Mouse (Mus musculus) ovary, adult 2 months (tissue): ENCODE data around the gene Paqr4. TPM values are rescaled to one million over a fixed set of nuclear protein-coding genes. Genes with fewer than 3 reads are reported as not detected.

Experiments
- polyA plus RNA-seq: library from polyadenylated mRNA; depleted of rRNA; stranded (reverse); fragments of >200 nt; gene quantifications from 2 replicates; pipeline ENCODE4 v1.2.3, GENCODE M21; 2012; rRNA removed

Gene Paqr4
- polyA plus RNA-seq = 53.7 and 55.7 TPM in 2 replicates

GRCm38 (mm10) chr17:23740598-23741021 is at the start of gene Paqr4:
Gene Paqr4 (minus strand): TSS chr17:23740867.

GRCm38 (mm10) chr17:23785561-23786471 is 45.1 kb upstream of the Paqr4 start, which contains the start of gene Flywch2:
Gene Flywch2 (minus strand): TSS chr17:23786081.

GRCm38 (mm10) chr17:23771284-23772218 is 30.9 kb upstream of the Paqr4 start, which contains the start of gene Flywch1:
Gene Flywch1 (minus strand): TSS chr17:23771602.

GRCm38 (mm10) chr17:23745301-23746251 is 4.9 kb upstream of the Paqr4 start, which contains the start of gene Kremen2:
Gene Kremen2 (minus strand): TSS chr17:23745833.

GRCm38 (mm10) chr17:23725999-23726757 is 14.5 kb downstream of the Paqr4 start, which contains the start of gene Pkmyt1:
Gene Pkmyt1 (plus strand): TSS chr17:23726336.

GRCm38 (mm10) chr17:23722376-23723125 is 18.1 kb downstream of the Paqr4 start, which contains the start of gene 1520401A03Rik:
Gene 1520401A03Rik (minus strand): TSS chr17:23722783.

Other genes with a start within 250 kb of the Paqr4 start
- 28.2 and 29.6 TPM in 2 replicates for gene Zfp213, start 176.6 kb downstream of the Paqr4 start, polyA plus RNA-seq
- gene Zfp13, start 141.4 kb downstream of the Paqr4 start, polyA plus RNA-seq = 37.1 and 44.1 TPM in 2 replicates
- 0.11 and 0.26 TPM in 2 replicates for gene Zscan10, start 140.0 kb downstream of the Paqr4 start, polyA plus RNA-seq
- gene Mmp25, start 95.6 kb downstream of the Paqr4 start, polyA plus RNA-seq = 0.45 and 0.59 TPM in 2 replicates
- gene Bicdl2, start 80.4 kb downstream of the Paqr4 start, polyA plus RNA-seq = 1.9 and 2.2 TPM in 2 replicates
- 255 and 265 TPM in 2 replicates for gene Hcfc1r1, start 67.3 kb downstream of the Paqr4 start, polyA plus RNA-seq
- 33.8 and 40.2 TPM in 2 replicates for gene Thoc6, start 67.0 kb downstream of the Paqr4 start, polyA plus RNA-seq
- gene Tnfrsf12a, start 63.4 kb downstream of the Paqr4 start, polyA plus RNA-seq = 86.1 and 128 TPM in 2 replicates
- 0.17 and 0.45 TPM in 2 replicates for gene Cldn6, start 61.6 kb downstream of the Paqr4 start, polyA plus RNA-seq
- 0.43 and 0.55 TPM in 2 replicates for gene Cldn9, start 56.8 kb downstream of the Paqr4 start, polyA plus RNA-seq
- 0.20 and 0.23 TPM in 2 replicates for gene 1520401A03Rik, start 18.1 kb downstream of the Paqr4 start, polyA plus RNA-seq
- 42.7 and 44.1 TPM in 2 replicates for gene Pkmyt1, start 14.5 kb downstream of the Paqr4 start, polyA plus RNA-seq
- gene Kremen2, start 5.0 kb upstream of the Paqr4 start, polyA plus RNA-seq = 0.11 and 0.25 TPM in 2 replicates
- 49.4 and 56.6 TPM in 2 replicates for gene Flywch1, start 30.7 kb upstream of the Paqr4 start, polyA plus RNA-seq
- 14.5 and 15.3 TPM in 2 replicates for gene Flywch2, start 45.2 kb upstream of the Paqr4 start, polyA plus RNA-seq
- 840 and 913 TPM in 2 replicates for gene Srrm2, start 49.7 kb upstream of the Paqr4 start, polyA plus RNA-seq
- 548 and 704 TPM in 2 replicates for gene Elob, start 88.3 kb upstream of the Paqr4 start, polyA plus RNA-seq
- gene Prss33, start 95.2 kb upstream of the Paqr4 start, polyA plus RNA-seq = 0.15 and 0.17 TPM in 2 replicates
- 0.71 and 1.6 TPM in 2 replicates for gene Prss32, start 103.0 kb upstream of the Paqr4 start, polyA plus RNA-seq
- 0.32 and 0.58 TPM in 2 replicates for gene Prss41, start 103.3 kb upstream of the Paqr4 start, polyA plus RNA-seq
- not detected in 2 replicates for gene Prss21, start 127.2 kb upstream of the Paqr4 start, polyA plus RNA-seq
- gene Dcpp1, start 140.0 kb upstream of the Paqr4 start, polyA plus RNA-seq = 1.0 and 5.2 TPM in 2 replicates
- gene Dcpp2, start 140.0 kb upstream of the Paqr4 start, polyA plus RNA-seq = 1.0 and 1.4 TPM in 2 replicates
- gene Dcpp3, start 176.6 kb upstream of the Paqr4 start, polyA plus RNA-seq = 7.0 and 7.8 TPM in 2 replicates
- not detected in 2 replicates for gene Sbp, start 200.8 kb upstream of the Paqr4 start, polyA plus RNA-seq
- gene Sbpl, start 214.4 kb upstream of the Paqr4 start, polyA plus RNA-seq = 0.26 TPM in 1 of 2 replicates, not detected in the other
- gene Prss30, start 239.7 kb upstream of the Paqr4 start, polyA plus RNA-seq = 3.5 and 5.3 TPM in 2 replicates